Mouse (Mus musculus) forebrain, embryonic 10.5 days (tissue): Measurements from ENCODE around the gene Cebpe. TPM values are rescaled to one million over a fixed set of nuclear protein-coding genes. Genes with fewer than 3 reads are reported as not detected.

Source experiments
- DNase-seq: peaks from one replicate; pipeline ENCODE4 v3.0.0-alpha.2; 2017; ENCODE audit warnings: low spot score; ENCODE audit errors: extremely low spot score
- H3K27ac ChIP-seq: fragments of 300-500 bp; sonication (generic); 2 replicates; pipeline ENCODE4 v1.5.1; 2016; ENCODE audit warnings: mild to moderate bottlenecking
- H3K27me3 ChIP-seq: fragments of 300-500 bp; sonication (generic); 2 replicates; pipeline ENCODE4 v1.6.1; 2016; ENCODE audit warnings: mild to moderate bottlenecking; ENCODE audit not compliant: poor library complexity, severe bottlenecking
- H3K36me3 ChIP-seq: fragments of 300-500 bp; sonication (generic); replicated peaks from 2 replicates; pipeline ENCODE4 v1.6.1; 2016; ENCODE audit warnings: mild to moderate bottlenecking, moderate library complexity
- H3K4me1 ChIP-seq: fragments of 300-500 bp; sonication (generic); 2 replicates; pipeline ENCODE4 v1.6.1; 2016
- H3K4me3 ChIP-seq: fragments of 300-500 bp; sonication (generic); 2 replicates; pipeline ENCODE4 v1.5.1; 2016; ENCODE audit warnings: mild to moderate bottlenecking, moderate library complexity
- H3K9me3 ChIP-seq: fragments of 300-500 bp; sonication (generic); 2 replicates; pipeline ENCODE4 v1.6.1; 2016; ENCODE audit warnings: mild to moderate bottlenecking, moderate library complexity
- WGBS: fragments of 180-500 bp; shearing (Covaris S2); methylation state at CpG from one replicate; pipeline ENCODE4 v1.1.7; 2016; 5-methylcytosine and 5-hydroxymethylcytosine counted together
- polyA plus RNA-seq: library from polyadenylated mRNA; unstranded; fragments of >200 nt; fragmentation: Nextera tagmentation; extraction: Ambion mirVana; gene quantifications from 2 replicates; pipeline ENCODE4 v1.2.1, GENCODE M21; 2016

The Cebpe gene
- not detected in 2 replicates for polyA plus RNA-seq

- WGBS, result 87% methylated on average over 7 of the region's 7 CpGs
Measured at GRCm38 (mm10) chr14:54712074-54712473, at the start of gene Cebpe. TSS of gene Cebpe (minus strand) at chr14:54712174.

GRCm38 (mm10) chr14:54756382-54756781 lies 44.4 kb upstream of the Cebpe start:
- no peak for DNase-seq
- Histone ChIP-seq H3K9me3 (no peaks in the 10 kb centered on the region), H3K27ac (no peak overlapping the region), H3K4me3 (no peak overlapping the region), H3K27me3 (no peaks in the 10 kb centered on the region), H3K36me3 (no peaks in the 10 kb centered on the region), H3K4me1 (peaks cover 20% of the 10 kb centered on the region)
- WGBS, result 94% methylated on average over 6 of the region's 6 CpGs

More at GRCm38 (mm10) chr14:54712074-54712473, at the start of gene Cebpe:
- Histone ChIP-seq H3K4me3 (no peak within 1 kb of the TSS), H3K27ac (no peak within 1 kb of the TSS), H3K36me3 (no peaks in the 10 kb centered on the region), H3K27me3 (peaks cover 43% of the 10 kb centered on the region), H3K9me3 (no peaks in the 10 kb centered on the region), H3K4me1 (peaks cover 33% of the 10 kb centered on the region)
- no peak for DNase-seq

GRCm38 (mm10) chr14:54754602-54755018 lies 42.6 kb upstream of the Cebpe start:
- no peak for DNase-seq
- WGBS, result 51% methylated on average over 6 of the region's 6 CpGs
- Histone ChIP-seq H3K4me1 (peaks cover 12% of the 10 kb centered on the region), H3K27ac (peak overlapping the region; percentile 48; the same call in 1 of the 2 replicates), H3K27me3 (no peaks in the 10 kb centered on the region), H3K36me3 (no peaks in the 10 kb centered on the region), H3K9me3 (no peaks in the 10 kb centered on the region), H3K4me3 (no peak overlapping the region)

- H3K4me1 ChIP-seq, result peaks cover 12% of the 10 kb centered on the region
- no peak for DNase-seq
- H3K36me3 ChIP-seq, result no peaks in the 10 kb centered on the region
- no peaks in the 10 kb centered on the region for H3K9me3 ChIP-seq
- H3K27me3 ChIP-seq, result no peaks in the 10 kb centered on the region
- 82% methylated on average over 14 of the region's 14 CpGs for WGBS
- no peak overlapping the region for H3K27ac ChIP-seq
- no peak overlapping the region for H3K4me3 ChIP-seq
Measured at GRCm38 (mm10) chr14:54753986-54754601, 42.1 kb upstream of the Cebpe start.

- no peak for DNase-seq
- Histone ChIP-seq H3K9me3 (no peaks in the 10 kb centered on the region), H3K36me3 (no peaks in the 10 kb centered on the region), H3K27me3 (no peaks in the 10 kb centered on the region), H3K4me3 (no peak overlapping the region), H3K27ac (no peak overlapping the region), H3K4me1 (peaks cover 12% of the 10 kb centered on the region)
- 87% methylated on average over 6 of the region's 6 CpGs for WGBS
Measured at GRCm38 (mm10) chr14:54752938-54753337, 41.0 kb upstream of the Cebpe start.

- Histone ChIP-seq H3K27ac (no peak overlapping the region), H3K27me3 (no peaks in the 10 kb centered on the region), H3K36me3 (no peaks in the 10 kb centered on the region), H3K4me3 (no peak overlapping the region), H3K4me1 (peaks cover 12% of the 10 kb centered on the region), H3K9me3 (no peaks in the 10 kb centered on the region)
- 90% methylated on average over 1 of the region's 1 CpGs for WGBS
- DNase-seq, result no peak
Measured at GRCm38 (mm10) chr14:54751768-54752167, 39.8 kb upstream of the Cebpe start.

- 79% methylated on average over 4 of the region's 4 CpGs for WGBS
- Histone ChIP-seq H3K4me1 (peaks cover 3% of the 10 kb centered on the region), H3K4me3 (no peak overlapping the region), H3K36me3 (no peaks in the 10 kb centered on the region), H3K9me3 (no peaks in the 10 kb centered on the region), H3K27me3 (no peaks in the 10 kb centered on the region), H3K27ac (no peak overlapping the region)
- DNase-seq, result no peak
Measured at GRCm38 (mm10) chr14:54749238-54749637, 37.3 kb upstream of the Cebpe start.

GRCm38 (mm10) chr14:54747942-54748917 lies 36.3 kb upstream of the Cebpe start:
- 86% methylated on average over 16 of the region's 16 CpGs for WGBS
- H3K27me3 ChIP-seq, result no peaks in the 10 kb centered on the region
- H3K4me3 ChIP-seq, result no peak overlapping the region
- no peak for DNase-seq
- H3K36me3 ChIP-seq, result no peaks in the 10 kb centered on the region
- no peak overlapping the region for H3K27ac ChIP-seq
- no peaks in the 10 kb centered on the region for H3K4me1 ChIP-seq
- no peaks in the 10 kb centered on the region for H3K9me3 ChIP-seq

GRCm38 (mm10) chr14:54746038-54746437 lies 34.1 kb upstream of the Cebpe start:
- H3K9me3 ChIP-seq, result no peaks in the 10 kb centered on the region
- 91% methylated on average over 9 of the region's 9 CpGs for WGBS
- H3K4me3 ChIP-seq, result no peak overlapping the region
- H3K27me3 ChIP-seq, result no peaks in the 10 kb centered on the region
- H3K4me1 ChIP-seq, result no peaks in the 10 kb centered on the region; the same call in 1 of the 2 replicates
- no peak overlapping the region for H3K27ac ChIP-seq
- no peaks in the 10 kb centered on the region for H3K36me3 ChIP-seq
- no peak for DNase-seq

- H3K9me3 ChIP-seq, result no peaks in the 10 kb centered on the region
Measured at GRCm38 (mm10) chr14:54744473-54744872, 32.5 kb upstream of the Cebpe start.

GRCm38 (mm10) chr14:54742375-54742774 lies 30.4 kb upstream of the Cebpe start:
- Histone ChIP-seq H3K27me3 (no peaks in the 10 kb centered on the region), H3K27ac (no peak overlapping the region), H3K9me3 (no peaks in the 10 kb centered on the region), H3K4me1 (peaks cover 7% of the 10 kb centered on the region), H3K36me3 (no peaks in the 10 kb centered on the region), H3K4me3 (no peak overlapping the region)
- WGBS, result 74% methylated on average over 2 of the region's 2 CpGs
- DNase-seq, result no peak

More at GRCm38 (mm10) chr14:54744473-54744872, 32.5 kb upstream of the Cebpe start:
- no peak overlapping the region for H3K27ac ChIP-seq
- H3K4me1 ChIP-seq, result no peaks in the 10 kb centered on the region; the same call in 1 of the 2 replicates
- DNase-seq, result no peak
- no peaks in the 10 kb centered on the region for H3K27me3 ChIP-seq
- H3K4me3 ChIP-seq, result no peak overlapping the region
- no peaks in the 10 kb centered on the region for H3K36me3 ChIP-seq
- 82% methylated on average over 8 of the region's 8 CpGs for WGBS

- no peaks in the 10 kb centered on the region for H3K36me3 ChIP-seq
- no peak for DNase-seq
- no peaks in the 10 kb centered on the region for H3K9me3 ChIP-seq
- no peak overlapping the region for H3K27ac ChIP-seq
- H3K27me3 ChIP-seq, result no peaks in the 10 kb centered on the region
- H3K4me1 ChIP-seq, result peaks cover 14% of the 10 kb centered on the region
- WGBS, result 92% methylated on average over 6 of the region's 6 CpGs
- H3K4me3 ChIP-seq, result no peak overlapping the region
Measured at GRCm38 (mm10) chr14:54741721-54742120, 29.7 kb upstream of the Cebpe start.

GRCm38 (mm10) chr14:54737634-54738033 lies 25.7 kb upstream of the Cebpe start:
- no peaks in the 10 kb centered on the region for H3K27me3 ChIP-seq
- 0 out of 2 replicates have a peak overlapping the region, but pooled peaks have one; percentile 20 for H3K27ac ChIP-seq
- 52% methylated on average over 10 of the region's 10 CpGs for WGBS
- H3K4me1 ChIP-seq, result peaks cover 19% of the 10 kb centered on the region
- no peak overlapping the region for H3K4me3 ChIP-seq
- H3K9me3 ChIP-seq, result no peaks in the 10 kb centered on the region
- H3K36me3 ChIP-seq, result no peaks in the 10 kb centered on the region
- no peak for DNase-seq
